Comparison of ENCODE assay signal across 36 mouse cellular contexts in the genomic region with DNA sequence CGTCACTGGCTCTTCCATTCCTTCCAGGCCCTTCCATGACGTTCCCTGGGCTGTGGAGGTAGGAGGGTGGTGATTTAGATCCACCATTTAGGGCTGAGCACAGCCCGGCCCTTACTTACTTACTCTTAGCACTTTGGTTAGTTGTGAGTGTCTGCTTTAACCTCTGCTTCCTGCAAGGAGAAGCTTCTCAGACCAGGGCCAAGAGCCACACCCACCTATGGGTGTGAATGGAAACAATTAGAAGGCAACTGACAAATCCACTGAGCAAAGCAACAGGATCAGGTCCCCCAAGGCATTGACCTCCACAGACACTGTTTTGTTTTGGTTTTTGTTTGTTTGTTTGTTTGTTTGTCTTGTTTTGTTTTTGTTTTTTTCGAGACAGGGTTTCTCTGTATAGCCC. TPM values are rescaled to one million over a fixed set of nuclear protein-coding genes. Genes with fewer than 3 reads are reported as not detected.
A peak's percentile ranks its signal among the peaks of the same experiment; 100 is the strongest.
DNase-seq lines count a peak whose midpoint lies in the region; ATAC-seq and TF ChIP-seq lines count a peak whose summit lies in the region.
"Had no signal": no experiment of that assay in that cellular context is flagged by ENCODE, and none has a peak within 500 bp of the region (broad histone marks: within the 10 kb centered on the region; RNA-seq: fewer than 3 reads in every experiment).

No protein-coding gene starts in this region.

- no peak overlapping the region for H3K4me3 ChIP-seq in liver, postnatal 0 days (ENCODE audit: low read depth, low read length)
- no peak overlapping the region for H3K4me3 ChIP-seq in MEL (ENCODE audit: control insufficient read depth in 1 of 2, insufficient read depth in 1 of 2, low read depth in 2 of 2, low read length in 2 of 2)
- H3K4me3 ChIP-seq: embryonic facial prominence, embryonic 10.5 days; embryonic facial prominence, embryonic 15.5 days; forebrain, embryonic 12.5 days; gastrocnemius, adult 2 months; heart, adult 2 months; heart, embryonic 13.5 days; hindbrain, embryonic 10.5 days; hindbrain, embryonic 15.5 days; intestine, embryonic 15.5 days; limb, embryonic 10.5 days; limb, embryonic 15.5 days; midbrain, embryonic 10.5 days; midbrain, embryonic 15.5 days; neural tube, embryonic 15.5 days had no signal

- ATAC-seq in liver, postnatal 0 days: no peak
- ATAC-seq: forebrain, postnatal 0 days; intestine, embryonic 15.5 days; lung, postnatal 0 days; midbrain, embryonic 15.5 days had no signal

- H3K9ac ChIP-seq in liver, postnatal 0 days (replicated peaks): no peak overlapping the region
- no peak overlapping the region for H3K9ac ChIP-seq in MEL (ENCODE audit: control insufficient read depth, low read depth, low read length, poor library complexity, severe bottlenecking)
- H3K9ac ChIP-seq: embryonic facial prominence, embryonic 15.5 days; forebrain, embryonic 12.5 days; forebrain, postnatal 0 days; heart, embryonic 13.5 days; hindbrain, embryonic 15.5 days; intestine, embryonic 15.5 days; limb, embryonic 15.5 days; midbrain, embryonic 15.5 days; neural tube, embryonic 15.5 days had no signal

- no peaks in the 10 kb centered on the region for H3K9me3 ChIP-seq in liver, postnatal 0 days (ENCODE audit: low read length)
- no peaks in the 10 kb centered on the region for H3K9me3 ChIP-seq in MEL (replicated peaks; ENCODE audit: insufficient read depth, low read length)
- H3K9me3 ChIP-seq: embryonic facial prominence, embryonic 10.5 days; embryonic facial prominence, embryonic 15.5 days; forebrain, embryonic 12.5 days; heart, embryonic 13.5 days; hindbrain, embryonic 10.5 days; hindbrain, embryonic 15.5 days; intestine, embryonic 15.5 days; limb, embryonic 10.5 days; limb, embryonic 15.5 days; midbrain, embryonic 10.5 days; midbrain, embryonic 15.5 days; neural tube, embryonic 15.5 days had no signal

- TF ChIP-seq POLR2A in MEL (IDR thresholded peaks at IDR 0.05; ENCODE audit: control insufficient read depth in 1 of 2, insufficient read depth in 1 of 2, low read depth in 1 of 2, low read length in 2 of 2, poor library complexity in 1 of 2): no peak

- no peak for TF ChIP-seq RAD21 in MEL (IDR thresholded peaks at IDR 0.05; ENCODE audit: low read depth, low read length)

- no peak overlapping the region for H3K4me2 ChIP-seq in liver, postnatal 0 days (ENCODE audit: low read depth, low read length)
- H3K4me2 ChIP-seq: embryonic facial prominence, embryonic 15.5 days; forebrain, embryonic 12.5 days; heart, embryonic 13.5 days; hindbrain, embryonic 15.5 days; intestine, embryonic 15.5 days; limb, embryonic 15.5 days; midbrain, embryonic 15.5 days; neural tube, embryonic 15.5 days had no signal

- no peak for DNase-seq in liver, postnatal 0 days
- DNase-seq in liver (no peak), MEL (ENCODE audit: low read depth, low spot score) (peak; percentile 60)
- peak; percentile 19 for DNase-seq in induced T-regulatory cell, adult 2 months (ENCODE audit: low read depth)
- DNase-seq in right cerebral cortex, adult 18-20 months: no peak
- no peak for DNase-seq in right cerebral cortex, postnatal 14 days
- DNase-seq in c-Kit-positive CD71-positive TER-119-positive erythroid progenitor cells, embryonic 14.5 days (ENCODE audit: low spot score): no peak
- DNase-seq: adrenal gland, postnatal 36 days; B cell, adult 2 months; cerebellum, adult 2 months; cerebellum, postnatal 14 days; forebrain, postnatal 0 days; gastrocnemius, adult 2 months; gastrocnemius, postnatal 36 days; heart, adult 2 months; heart, postnatal 10 days; kidney, adult 8-10 months; kidney, postnatal 10 days; layer of hippocampus, adult 9-11 months; lung, postnatal 4 days; thymus, adult 18-20 months; thymus, postnatal 36 days had no signal

- peaks cover 9% of the 10 kb centered on the region; the same call in 1 of the 2 replicates for H3K36me3 ChIP-seq in liver, postnatal 0 days (replicated peaks; ENCODE audit: insufficient read depth, low read length)
- no peaks in the 10 kb centered on the region for H3K36me3 ChIP-seq in MEL (ENCODE audit: control insufficient read depth in 1 of 2, insufficient read depth in 2 of 2, low read length in 2 of 2)
- H3K36me3 ChIP-seq: embryonic facial prominence, embryonic 10.5 days; embryonic facial prominence, embryonic 15.5 days; forebrain, embryonic 12.5 days; heart, embryonic 13.5 days; hindbrain, embryonic 10.5 days; hindbrain, embryonic 15.5 days; intestine, embryonic 15.5 days; limb, embryonic 10.5 days; limb, embryonic 15.5 days; midbrain, embryonic 10.5 days; midbrain, embryonic 15.5 days; neural tube, embryonic 15.5 days had no signal

- H3K4me1 ChIP-seq in liver, postnatal 0 days (ENCODE audit: insufficient read depth): peaks cover 18% of the 10 kb centered on the region
- peaks cover 0 to 3% of the 10 kb centered on the region in 2 experiments; a peak in 2 of 4 replicates for H3K4me1 ChIP-seq in MEL (ENCODE audit: control insufficient read depth in 1 of 2, insufficient read depth in 2 of 2, low read length in 2 of 2)
- H3K4me1 ChIP-seq: embryonic facial prominence, embryonic 10.5 days; embryonic facial prominence, embryonic 15.5 days; forebrain, embryonic 12.5 days; heart, embryonic 13.5 days; hindbrain, embryonic 15.5 days; limb, embryonic 10.5 days; limb, embryonic 15.5 days; midbrain, embryonic 15.5 days; neural tube, embryonic 15.5 days had no signal

- no peaks in the 10 kb centered on the region for H3K79me2 ChIP-seq in MEL (ENCODE audit: control insufficient read depth, insufficient read depth, low read length, poor library complexity)

- TF ChIP-seq EP300 in liver, postnatal 0 days (IDR thresholded peaks at IDR 0.05; ENCODE audit: low read depth): no peak
- no peak for TF ChIP-seq EP300 in MEL (IDR thresholded peaks at IDR 0.05; ENCODE audit: low read depth in 1 of 2, low read length in 2 of 2)

- WGBS in liver, postnatal 0 days (ENCODE audit: insufficient replicate concordance): 44% methylated on average over 4 of the region's 4 CpGs

- no peaks in the 10 kb centered on the region for H3K27me3 ChIP-seq in liver, postnatal 0 days (ENCODE audit: insufficient read depth, low read length)
- peaks cover 0 to 2% of the 10 kb centered on the region in 2 experiments; a peak in 1 of 4 replicates for H3K27me3 ChIP-seq in MEL (ENCODE audit: control insufficient read depth in 1 of 2, insufficient read depth in 2 of 2, low read length in 2 of 2)
- H3K27me3 ChIP-seq: embryonic facial prominence, embryonic 15.5 days; forebrain, embryonic 12.5 days; hindbrain, embryonic 15.5 days; intestine, embryonic 15.5 days; midbrain, embryonic 15.5 days; neural tube, embryonic 15.5 days had no signal

- no peak for TF ChIP-seq CTCF in liver, postnatal 0 days (IDR thresholded peaks at IDR 0.05; ENCODE audit: low read depth)
- TF ChIP-seq CTCF in MEL (IDR thresholded peaks at IDR 0.05 in 2 of 3, conservative IDR thresholded peaks at IDR 0.05 in 1 of 3; ENCODE audit: control insufficient read depth in 1 of 3, insufficient read depth in 1 of 3, low read depth in 2 of 3, low read length in 3 of 3, poor library complexity in 1 of 3, severe bottlenecking in 1 of 3): no peak

- H3K27ac ChIP-seq in liver, postnatal 0 days (ENCODE audit: low read depth): peak overlapping the region; percentile 34; the same call in 1 of the 2 replicates
- no peak overlapping the region for H3K27ac ChIP-seq in MEL (ENCODE audit: control insufficient read depth, low read depth, low read length)
- H3K27ac ChIP-seq: embryonic facial prominence, embryonic 10.5 days; embryonic facial prominence, embryonic 15.5 days; forebrain, embryonic 12.5 days; gastrocnemius, adult 2 months; heart, adult 2 months; heart, embryonic 13.5 days; hindbrain, embryonic 10.5 days; hindbrain, embryonic 15.5 days; intestine, embryonic 15.5 days; limb, embryonic 10.5 days; limb, embryonic 15.5 days; midbrain, embryonic 10.5 days; midbrain, embryonic 15.5 days; neural tube, embryonic 15.5 days; stomach, postnatal 0 days had no signal

TF ChIP-seq in MEL, 35 proteins besides CTCF, POLR2A, EP300 and RAD21:
- TF ChIP-seq UBTF (IDR thresholded peaks at IDR 0.05; ENCODE audit: borderline replicate concordance, insufficient read depth, low read depth, low read length) (no peak), ELF1 (IDR thresholded peaks at IDR 0.05; ENCODE audit: low read depth, low read length) (no peak), GATA1 (IDR thresholded peaks at IDR 0.05; ENCODE audit: low read depth, low read length) (no peak)

RNA-seq across cellular contexts. Expression of a gene that starts 27.3 kb away (rescaled TPM):
- polyA plus RNA-seq in liver, postnatal 0 days (2015; fragmentation: Nextera tagmentation; extraction: Ambion mirVana): 37.7 and 38.3 TPM in 2 replicates
- total RNA-seq in MEL (2012; rRNA removed): not detected in 2 replicates
- polyA plus RNA-seq in MEL (2012; ENCODE audit: insufficient read depth in 1 of 2, insufficient read length in 2 of 2, low read depth in 1 of 2, low replicate concordance in 2 of 2, missing spikeins in 1 of 2): under 1 TPM in 1 of 2 experiments, not detected in 1; 0.04 TPM
- total RNA-seq: forebrain, postnatal 0 days; gastrocnemius, adult 2 months; gastrocnemius, postnatal 36 days; heart, adult 2 months; heart, postnatal 10 days had no signal
- polyA plus RNA-seq: embryonic facial prominence, embryonic 10.5 days; forebrain, embryonic 12.5 days; heart, embryonic 13.5 days; hindbrain, embryonic 10.5 days had no signal

RNA-seq across cellular contexts. Expression of a gene that starts 56.5 kb away (rescaled TPM):
- 3.4 and 3.5 TPM in 2 replicates for polyA plus RNA-seq in liver, postnatal 0 days (2015; fragmentation: Nextera tagmentation; extraction: Ambion mirVana)
- 30.1 and 32.4 TPM in 2 replicates for total RNA-seq in MEL (2012; rRNA removed)
- 10 to 100 TPM; 30.2 to 59.1 TPM for polyA plus RNA-seq in MEL (2012; ENCODE audit: insufficient read depth in 1 of 2, insufficient read length in 2 of 2, low read depth in 1 of 2, low replicate concordance in 2 of 2, missing spikeins in 1 of 2)

RNA-seq across cellular contexts. Expression of a gene that starts 56.5 kb away (rescaled TPM):
- 17.1 and 17.6 TPM in 2 replicates for polyA plus RNA-seq in liver, postnatal 0 days (2015; fragmentation: Nextera tagmentation; extraction: Ambion mirVana)
- total RNA-seq in MEL (2012; rRNA removed): 10.0 and 10.1 TPM in 2 replicates
- polyA plus RNA-seq in MEL (2012; ENCODE audit: insufficient read depth in 1 of 2, insufficient read length in 2 of 2, low read depth in 1 of 2, low replicate concordance in 2 of 2, missing spikeins in 1 of 2): 10 to 100 TPM in 1 of 2 experiments, not detected in 1; 18.8 TPM

Comparison
In these comparisons a context has a peak if more than half of its experiments do, and no peak if none do; other contexts are left out.
1. DNase-seq: peak in MEL (single experiment) and induced T-regulatory cell, adult 2 months (single experiment); none in liver, postnatal 0 days (single experiment), liver (single experiment), right cerebral cortex, adult 18-20 months (single experiment), right cerebral cortex, postnatal 14 days (single experiment) and c-Kit-positive CD71-positive TER-119-positive erythroid progenitor cells, embryonic 14.5 days (single experiment).
2. RNA of a gene that starts 27.3 kb away (polyA plus RNA-seq): 37.7 to 38.3 TPM in liver, postnatal 0 days; 0.04 TPM in MEL; every median in the first group is over 10 times any median in the second.